Mouse (Mus musculus) cortical plate, adult 2 months (tissue): ENCODE measurements around the gene Lnx2. TPM values are rescaled to one million over a fixed set of nuclear protein-coding genes. Genes with fewer than 3 reads are reported as not detected.

Experiments used
- H3K27ac ChIP-seq: fragments of 200-500 bp; 2 replicates; pipeline ENCODE4 v1.5.1; 2012; ENCODE audit warnings: low read length, control low read depth, inconsistent platforms; ENCODE audit not compliant: insufficient read depth
- H3K4me1 ChIP-seq: fragments of 200-500 bp; 2 replicates; pipeline ENCODE4 v1.6.1; 2011; ENCODE audit warnings: low read length; ENCODE audit not compliant: control insufficient read depth, insufficient read depth
- H3K4me3 ChIP-seq: fragments of 200-500 bp; 2 replicates; pipeline ENCODE4 v1.5.1; 2011; ENCODE audit warnings: mild to moderate bottlenecking, low read length, control low read depth; ENCODE audit not compliant: insufficient read depth
- CTCF ChIP-seq: fragments of 200-500 bp; IDR thresholded peaks from 2 replicates; pipeline ENCODE4 v1.5.1; 2011; ENCODE audit warnings: mild to moderate bottlenecking, control low read depth, low read length; ENCODE audit not compliant: insufficient read depth; ENCODE audit errors: extremely low read depth
- POLR2A ChIP-seq: fragments of 200-500 bp; IDR thresholded peaks from 2 replicates; pipeline ENCODE4 v1.6.1; 2011; ENCODE audit warnings: mild to moderate bottlenecking, low read length, control low read depth; ENCODE audit not compliant: insufficient read depth; ENCODE audit errors: extremely low read depth
- polyA plus RNA-seq: library from polyadenylated mRNA; depleted of rRNA; stranded (reverse); fragments of >200 nt; gene quantifications from 2 replicates; pipeline ENCODE4 v1.2.3, GENCODE M21; 2012; rRNA removed

Lnx2 gene
- polyA plus RNA-seq, 1 experiment: 5.8 TPM

DNA sequence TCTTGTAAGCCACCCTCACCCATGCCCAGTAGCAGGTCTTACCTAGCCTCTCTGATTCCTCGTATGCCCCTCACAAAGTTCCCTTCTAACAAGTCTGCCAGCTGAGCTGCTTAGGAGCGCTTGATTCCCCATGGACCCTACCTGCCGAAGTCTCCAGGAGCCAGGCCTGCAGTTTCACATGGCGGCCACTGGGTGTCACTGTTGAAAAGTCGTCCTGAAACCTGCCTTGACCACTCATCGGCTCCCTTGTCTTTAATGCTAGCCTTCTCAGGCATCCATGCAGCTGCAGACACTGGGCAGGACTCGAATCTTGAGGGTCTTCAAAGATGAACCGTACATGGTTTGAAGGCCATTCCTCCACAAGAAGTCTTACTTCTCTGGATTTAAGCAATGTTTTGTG is 93.2 kb downstream of the Lnx2 start:
- TF ChIP-seq POLR2A (no peak), CTCF (peak; percentile 86)

DNA sequence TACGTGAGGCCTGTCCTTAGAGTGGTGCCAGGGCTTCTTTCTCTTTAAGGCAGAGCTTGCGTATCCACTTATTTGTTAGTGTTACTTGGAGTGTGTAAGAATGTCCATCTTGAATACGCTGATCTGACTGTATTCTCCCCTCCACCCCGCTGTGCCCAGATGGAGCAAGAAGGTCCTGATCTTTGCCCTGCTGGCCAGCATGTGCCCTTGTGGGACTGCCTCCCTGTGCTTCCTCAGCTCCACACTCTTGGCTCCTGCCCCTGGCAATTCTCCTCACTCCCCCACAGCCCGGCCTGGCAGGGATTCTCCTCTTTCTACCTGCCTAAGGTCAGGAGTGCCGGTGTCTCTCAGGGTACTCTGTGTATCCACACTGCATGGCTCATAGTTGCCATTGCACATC is 95.0 kb downstream of the Lnx2 start:
- TF ChIP-seq POLR2A (no peak), CTCF (no peak)
- Histone ChIP-seq H3K4me1 (no peaks in the 10 kb centered on the region), H3K4me3 (no peak overlapping the region), H3K27ac (no peak overlapping the region)

More for the DNA sequence above, 93.2 kb downstream of the Lnx2 start:
- Histone ChIP-seq H3K4me3 (no peak overlapping the region), H3K27ac (no peak overlapping the region), H3K4me1 (no peaks in the 10 kb centered on the region)

DNA sequence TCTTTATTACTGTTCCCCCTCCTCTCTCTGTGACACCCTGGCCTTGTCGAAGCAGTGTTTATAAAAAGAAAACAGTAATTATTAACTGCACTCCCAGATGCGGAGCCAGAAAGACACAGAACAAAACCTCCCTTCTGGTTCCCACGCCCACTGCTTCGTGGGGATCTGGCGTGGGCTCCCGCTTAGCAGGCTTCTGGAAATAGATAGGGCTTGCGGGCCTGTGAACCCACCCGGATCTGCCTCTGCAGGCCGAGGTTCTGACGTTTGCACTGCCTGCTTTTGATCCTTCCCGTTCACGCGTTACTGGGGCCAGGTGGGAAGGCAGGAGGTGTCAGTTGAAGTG is 101.6 kb downstream of the Lnx2 start:
- Histone ChIP-seq H3K4me3 (no peak overlapping the region), H3K4me1 (peaks cover 1% of the 10 kb centered on the region; the same call in 1 of the 2 replicates)
- TF ChIP-seq POLR2A: no peak
- TF ChIP-seq CTCF: no peak

DNA sequence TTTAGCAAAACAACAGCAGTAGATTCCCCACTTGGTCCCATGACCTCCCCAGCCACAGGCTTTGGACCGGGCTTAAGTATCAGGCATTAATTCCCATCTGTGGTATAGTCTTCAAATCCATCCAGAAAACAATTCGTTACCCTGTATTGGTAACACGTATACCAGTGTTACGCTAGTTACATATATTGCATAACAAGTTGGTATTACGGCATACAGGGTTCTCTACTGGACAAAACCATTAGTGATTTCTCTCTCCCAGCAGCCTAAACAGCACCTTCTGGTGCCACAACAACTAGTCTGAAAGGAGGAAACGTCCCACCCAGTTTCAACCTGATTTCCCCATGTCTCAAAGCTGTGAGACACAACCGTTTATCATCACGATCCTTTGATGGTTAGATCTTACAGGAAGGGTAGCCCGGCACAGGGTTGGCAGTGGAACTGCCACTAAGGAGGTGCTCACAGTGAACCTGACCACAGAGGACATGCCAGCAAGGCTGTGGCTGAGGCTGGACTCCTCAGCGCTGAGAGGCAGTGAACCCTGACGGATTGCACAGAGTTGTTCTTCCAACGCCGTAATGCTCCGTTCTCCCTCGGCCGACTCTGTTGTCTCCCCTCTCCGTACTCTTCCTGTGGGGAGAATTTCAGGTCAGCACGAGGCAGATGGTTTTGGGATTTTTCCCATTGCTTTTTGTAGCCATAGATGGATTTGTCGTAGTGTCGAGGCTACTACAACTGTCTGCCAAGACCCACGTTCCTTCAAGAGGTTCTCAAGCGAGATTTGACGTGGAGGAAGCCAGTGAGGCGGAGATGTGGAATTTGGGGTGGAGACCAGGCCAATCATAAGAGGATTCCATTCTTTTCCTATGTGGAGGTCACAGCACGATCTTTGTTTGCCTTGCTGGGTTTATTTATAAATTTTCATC is 102.3 kb downstream of the Lnx2 start:
- no peak for TF ChIP-seq CTCF
- TF ChIP-seq POLR2A: no peak
- Histone ChIP-seq H3K4me1 (peaks cover 1% of the 10 kb centered on the region; the same call in 1 of the 2 replicates), H3K27ac (peak overlapping the region; percentile 36; the same call in 1 of the 2 replicates), H3K4me3 (no peak overlapping the region)

More for the DNA sequence above, 101.6 kb downstream of the Lnx2 start:
- no peak overlapping the region for H3K27ac ChIP-seq

DNA sequence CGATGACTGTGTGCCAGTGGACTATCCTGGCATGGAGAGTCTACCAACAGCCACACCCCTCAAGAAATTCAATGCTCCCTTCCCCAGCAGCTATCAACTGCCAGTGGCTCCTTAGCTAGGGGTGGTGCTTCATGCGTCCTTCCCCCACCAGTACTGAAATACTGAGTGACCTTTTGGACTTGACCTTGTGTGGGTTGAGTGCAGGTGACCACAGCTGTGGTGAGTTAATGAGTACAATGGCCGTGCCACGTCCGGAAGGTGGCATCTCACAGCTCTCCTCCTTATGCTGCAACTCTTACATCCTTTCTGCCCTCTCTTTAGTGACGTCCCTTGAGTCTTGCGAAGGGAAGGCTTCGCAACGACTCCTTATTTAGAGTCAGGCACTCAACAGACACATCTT is 103.0 kb downstream of the Lnx2 start:
- Histone ChIP-seq H3K27ac (no peak overlapping the region), H3K4me1 (peaks cover 1% of the 10 kb centered on the region; the same call in 1 of the 2 replicates), H3K4me3 (no peak overlapping the region)
- TF ChIP-seq POLR2A: no peak
- no peak for TF ChIP-seq CTCF

DNA sequence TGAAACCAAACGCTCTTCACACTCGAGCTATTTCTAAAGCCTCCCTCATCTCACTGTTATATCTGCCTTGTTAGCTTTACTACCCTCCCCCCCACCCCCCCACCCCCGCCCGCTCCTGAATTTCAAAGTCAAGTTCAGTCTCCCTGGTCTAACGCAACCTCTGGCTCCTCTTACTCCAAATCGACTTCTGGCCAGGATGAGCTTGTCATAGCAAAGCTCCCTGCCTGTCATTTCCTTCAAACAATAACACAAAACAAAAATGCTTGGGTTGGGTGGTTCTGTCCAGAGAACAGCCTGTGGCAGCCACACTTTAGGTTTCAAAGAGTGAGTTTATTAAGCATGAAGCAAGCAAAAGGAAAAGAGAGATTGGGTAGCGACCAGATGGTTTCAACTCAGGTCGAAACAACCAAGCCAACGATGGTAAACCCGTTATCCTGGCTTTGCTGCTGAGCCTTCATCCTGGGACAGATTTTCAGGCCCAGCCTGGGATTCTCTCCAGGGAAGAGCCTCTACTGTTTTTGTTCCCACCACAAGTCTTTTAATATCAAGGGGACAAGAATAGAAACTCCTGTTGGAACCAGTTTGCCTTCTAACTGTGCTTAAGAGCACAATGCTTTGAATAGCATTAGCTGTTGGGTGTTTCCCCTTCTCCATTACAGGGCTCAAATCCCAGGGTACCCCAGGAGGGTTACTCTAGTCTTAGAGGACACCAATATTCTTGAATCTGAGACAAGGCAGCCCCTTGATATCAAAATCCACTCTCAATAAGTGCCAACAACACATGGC is 104.4 kb downstream of the Lnx2 start:
- no peak overlapping the region for H3K27ac ChIP-seq
- H3K4me3 ChIP-seq: no peak overlapping the region
- H3K4me1 ChIP-seq: peaks cover 1% of the 10 kb centered on the region; the same call in 1 of the 2 replicates
- TF ChIP-seq CTCF (no peak), POLR2A (no peak)

DNA sequence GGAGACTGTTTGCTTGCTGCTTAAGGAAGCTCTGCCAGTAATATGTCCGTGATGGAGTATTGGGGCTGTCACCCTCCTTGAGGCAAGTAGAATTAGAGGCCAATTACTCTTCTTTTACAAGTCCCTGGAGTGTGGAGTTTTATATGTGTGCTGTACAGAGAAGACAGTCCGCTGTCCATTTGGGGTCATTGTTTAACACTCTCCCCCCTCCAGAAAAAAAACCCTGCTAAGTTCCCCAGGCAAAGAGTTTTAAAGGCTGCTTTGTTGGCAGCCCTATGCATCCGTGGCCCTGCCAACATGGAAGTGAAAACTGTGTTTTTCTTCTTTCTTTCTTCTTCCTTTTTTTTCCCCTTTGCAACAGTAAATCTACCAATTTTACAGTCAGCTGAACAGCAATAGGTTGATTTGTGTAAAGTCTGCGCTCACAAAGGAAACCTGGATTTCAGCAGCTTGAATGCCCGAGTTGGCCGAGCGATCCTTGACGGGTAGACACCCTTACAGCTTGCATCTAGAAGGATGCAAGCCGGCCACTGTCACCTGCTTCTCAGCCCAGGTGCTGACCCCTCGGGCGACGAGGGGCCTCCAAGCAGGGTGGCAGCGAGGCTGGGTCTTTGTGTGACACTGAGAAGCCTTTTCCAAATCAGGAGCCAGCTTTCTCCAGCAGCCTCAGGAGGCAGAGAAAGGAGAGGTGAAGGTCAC is 107.5 kb downstream of the Lnx2 start:
- no peak overlapping the region for H3K4me3 ChIP-seq
- H3K27ac ChIP-seq: no peak overlapping the region
- no peak for TF ChIP-seq POLR2A
- TF ChIP-seq CTCF: no peak
- no peaks in the 10 kb centered on the region; the same call in none of the 2 replicates for H3K4me1 ChIP-seq

Other genes starting within 250 kb of the Lnx2 start
- 381 and 420 TPM in 2 replicates for gene Rpl21, start 243.7 kb downstream of the Lnx2 start, polyA plus RNA-seq
- gene Rasl11a, start 231.5 kb downstream of the Lnx2 start, polyA plus RNA-seq: 3.8 and 5.4 TPM in 2 replicates
- gene Gtf3a, start 127.9 kb downstream of the Lnx2 start, polyA plus RNA-seq: 53.7 and 55.6 TPM in 2 replicates
- gene Mtif3, start 112.8 kb downstream of the Lnx2 start, polyA plus RNA-seq: 20.3 and 20.7 TPM in 2 replicates
- 69.4 and 73.0 TPM in 2 replicates for gene Polr1d, start 464 bp upstream of the Lnx2 start, polyA plus RNA-seq
- gene Gsx1, start 112.1 kb upstream of the Lnx2 start, polyA plus RNA-seq: 1.1 and 1.4 TPM in 2 replicates
- not detected in 2 replicates for gene Pdx1, start 193.4 kb upstream of the Lnx2 start, polyA plus RNA-seq
- not detected in 2 replicates for gene Cdx2, start 230.7 kb upstream of the Lnx2 start, polyA plus RNA-seq
- gene Urad, start 245.9 kb upstream of the Lnx2 start, polyA plus RNA-seq: not detected in 2 replicates